Mouse (Mus musculus) frontal cortex, postnatal 14 days (tissue): ENCODE results near the gene Grin3b.

Experiments
- DNase-seq, 2 experiments: peaks; one replicate each; pipeline ENCODE4 v3.0.0; 2022; ENCODE audit warnings: low spot score in 2 of 2

Grin3b gene

GRCm38 (mm10) chr10:80017361-80017760 is 46.8 kb downstream of the Grin3b start:
- no peak for DNase-seq

DNA sequence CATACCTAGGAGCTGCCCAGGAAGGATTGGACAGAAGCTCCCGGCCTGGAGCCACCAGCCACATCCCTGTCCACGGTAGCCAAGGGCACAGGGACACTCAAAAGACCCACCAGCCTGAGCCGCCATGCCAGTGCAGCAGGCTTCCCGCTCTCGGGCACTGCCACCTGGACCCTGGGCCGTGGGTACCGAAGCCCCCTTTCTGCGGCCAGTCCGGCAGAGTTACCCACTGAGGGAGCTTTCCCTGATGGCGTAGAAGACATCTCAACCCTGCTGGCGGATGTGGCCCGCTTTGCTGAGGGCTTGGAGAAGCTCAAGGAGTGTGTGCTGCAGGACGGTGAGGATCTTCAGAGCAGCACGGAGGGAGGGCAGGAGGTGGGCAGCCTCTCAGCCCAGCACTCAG is 47.3 kb downstream of the Grin3b start:
- no peak for DNase-seq

DNA sequence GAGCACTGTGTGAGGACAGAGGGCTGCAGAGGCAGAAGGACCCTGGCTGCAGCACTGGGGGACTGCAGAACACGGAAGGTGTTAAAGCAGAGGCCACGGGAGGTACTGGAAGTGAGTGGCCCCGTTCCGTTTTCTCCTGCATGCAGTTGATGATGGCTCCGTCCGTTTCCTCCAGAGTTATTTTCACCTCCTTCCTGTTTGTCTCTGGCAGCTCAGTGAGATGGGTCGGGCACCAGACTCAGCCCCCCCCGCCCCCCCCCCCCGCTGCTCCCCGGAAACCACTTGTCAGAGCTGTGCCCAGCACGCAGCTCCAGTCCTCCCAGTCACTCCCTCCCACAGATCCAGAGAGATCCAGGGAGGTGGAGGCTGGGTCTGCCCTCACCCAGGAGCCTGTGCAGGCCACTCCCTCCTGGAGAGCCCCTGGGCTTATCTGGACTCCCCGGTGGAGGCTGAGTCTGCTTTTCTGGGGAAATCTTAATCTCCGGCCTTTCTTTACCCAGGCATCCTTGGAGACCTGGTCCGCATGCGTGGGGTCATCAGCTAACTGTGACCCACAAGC is 48.3 kb downstream of the Grin3b start:
- no peak for DNase-seq

DNA sequence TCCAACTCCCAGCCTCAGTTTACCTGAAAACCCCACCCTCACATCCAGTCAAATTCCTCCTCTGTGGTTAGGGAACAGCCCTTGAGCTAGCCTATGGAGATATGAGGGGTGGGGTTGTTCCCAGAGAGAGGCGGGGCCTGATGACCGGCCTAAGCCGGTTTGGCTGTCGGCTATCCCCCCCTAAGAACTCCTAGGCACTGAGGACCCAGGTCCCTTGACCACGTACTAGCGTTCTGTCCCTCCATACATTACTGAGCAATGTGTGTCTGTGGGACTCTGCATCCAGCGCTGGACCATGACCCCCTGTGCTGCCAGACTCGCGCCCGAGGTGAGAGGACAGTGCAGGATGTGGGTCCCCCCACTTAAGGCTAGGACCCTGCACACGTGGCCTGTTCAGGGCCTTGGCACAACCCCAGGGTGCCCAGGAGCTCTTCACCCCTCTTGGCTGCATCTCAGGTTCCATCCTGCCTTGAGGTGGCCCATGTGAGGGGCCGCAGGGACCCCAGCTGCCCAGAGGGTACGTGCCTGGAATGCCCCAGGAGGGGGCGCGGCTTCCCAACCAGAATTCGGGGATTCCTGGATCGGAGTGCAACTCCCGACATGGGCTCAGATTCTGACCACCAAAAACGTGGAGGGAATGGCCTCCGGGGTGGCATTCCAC is 49.1 kb downstream of the Grin3b start:
- no peak for DNase-seq

DNA sequence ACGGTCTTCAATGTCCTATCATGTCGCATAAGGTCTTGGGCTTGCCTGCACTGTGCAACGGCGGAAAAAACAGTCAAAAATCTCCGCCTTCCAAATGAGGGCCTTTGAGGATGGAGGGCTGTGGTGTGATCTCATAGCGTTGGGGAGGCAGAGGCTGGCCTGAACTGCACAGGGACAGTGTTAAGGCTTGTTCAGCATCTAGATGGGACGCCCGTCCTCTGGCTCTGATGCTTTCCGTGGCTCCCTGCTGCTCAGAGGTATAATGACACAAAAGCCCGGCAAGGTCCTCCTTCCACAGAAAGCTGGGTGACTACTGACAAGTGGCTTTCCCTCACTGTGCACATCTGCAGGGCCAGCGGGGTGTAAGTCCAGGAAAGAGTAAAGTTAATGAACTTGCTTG is 49.7 kb downstream of the Grin3b start:
- no peak for DNase-seq

GRCm38 (mm10) chr10:80020603-80021319 is 50.2 kb downstream of the Grin3b start:
- DNase-seq, result no peak

- DNase-seq, result no peak
Measured at GRCm38 (mm10) chr10:80021320-80021641, 50.8 kb downstream of the Grin3b start.

DNA sequence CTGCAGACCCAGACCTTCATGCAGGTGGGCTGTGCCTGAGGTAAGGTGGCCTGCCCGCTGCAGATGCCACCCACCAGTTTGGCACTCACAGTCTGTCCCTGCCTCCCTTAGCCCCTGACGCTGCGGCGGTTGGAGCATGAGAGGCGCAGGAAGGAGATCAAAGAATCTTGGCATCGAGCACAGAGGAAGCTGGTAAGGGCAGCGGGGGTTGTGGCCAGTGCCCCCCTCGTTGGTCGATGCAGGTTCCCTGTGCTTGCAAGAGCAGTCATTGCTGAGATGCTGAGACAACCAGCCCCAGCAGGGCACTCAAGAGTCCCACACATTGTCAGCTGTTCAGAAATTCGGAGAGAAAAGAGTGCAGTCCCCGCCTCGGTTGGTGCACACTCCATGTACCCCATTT is 51.6 kb downstream of the Grin3b start:
- no peak for DNase-seq

- DNase-seq, result no peak
Measured at GRCm38 (mm10) chr10:80022806-80023205, 52.3 kb downstream of the Grin3b start.

DNA sequence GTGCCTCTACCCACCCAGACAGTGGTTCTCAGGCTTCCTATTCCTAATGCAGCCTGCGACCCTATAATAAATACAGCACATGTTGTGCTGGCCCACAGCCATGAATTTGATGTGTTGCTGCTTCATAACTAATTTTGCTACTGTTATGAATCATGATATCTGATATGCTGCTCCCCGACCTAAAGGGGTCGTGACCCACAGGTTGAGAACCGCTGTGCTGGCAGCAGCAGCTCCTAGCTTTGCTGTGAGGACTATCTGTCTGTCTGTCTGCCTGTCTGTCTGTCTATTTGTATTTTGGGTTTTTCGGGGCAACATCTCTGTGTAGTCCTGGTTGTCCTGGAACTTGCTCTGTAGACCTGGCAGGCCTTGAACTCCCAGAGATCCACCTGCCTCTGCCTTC is 53.2 kb downstream of the Grin3b start:
- no peak for DNase-seq

GRCm38 (mm10) chr10:80024229-80025043 is 53.9 kb downstream of the Grin3b start:
- DNase-seq, result no peak

DNA sequence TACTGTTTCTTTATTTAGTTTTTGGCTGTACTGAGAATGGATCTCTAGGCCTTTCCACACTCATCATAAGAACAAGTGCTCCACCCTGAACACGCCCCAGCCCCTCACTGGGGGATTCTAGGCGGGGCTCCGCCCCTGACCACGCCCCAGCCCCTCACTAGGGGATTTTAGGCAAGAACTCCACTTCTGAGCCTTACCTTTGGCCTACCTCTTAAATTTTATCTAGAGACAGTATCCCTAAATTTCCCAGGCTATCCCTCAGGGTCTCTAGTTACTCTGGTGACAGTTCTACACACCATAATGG is 54.5 kb downstream of the Grin3b start:
- no peak for DNase-seq

- no peak for DNase-seq
Measured at GRCm38 (mm10) chr10:80025463-80025862, 54.9 kb downstream of the Grin3b start.

- no peak for DNase-seq
Measured at GRCm38 (mm10) chr10:80025889-80026288, 55.4 kb downstream of the Grin3b start.
